Mouse (Mus musculus): ENCODE measurements around the gene Rbm44. TPM values are rescaled to one million over a fixed set of nuclear protein-coding genes. Genes with fewer than 3 reads are reported as not detected.

The Rbm44 gene
- polyA plus RNA-seq, 1 experiment, result 0.07 TPM

DNA sequence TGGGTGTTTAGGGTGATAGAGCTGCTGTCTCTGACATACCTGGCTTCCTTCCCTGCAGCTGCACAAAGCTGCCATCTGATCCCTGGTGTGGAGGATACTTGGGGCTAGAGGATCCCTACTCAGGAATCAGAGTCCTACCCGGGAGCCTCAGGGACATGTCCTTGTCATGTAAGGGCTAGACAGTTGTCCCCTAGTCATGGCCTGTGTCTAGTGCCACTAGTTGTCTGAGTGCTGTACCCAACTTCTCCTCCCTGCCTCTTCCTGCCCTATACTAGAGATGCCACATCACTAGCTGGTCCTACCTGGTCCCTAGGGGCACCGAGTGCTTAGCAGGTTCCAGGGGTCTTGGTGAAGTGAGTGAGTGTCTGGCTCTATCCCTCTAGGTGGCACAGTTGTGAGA, 7.9 kb upstream of the Rbm44 start:
- DNase-seq, result no peak
- TF ChIP-seq POLR2A (IDR thresholded peaks at IDR 0.05; ENCODE audit: borderline replicate concordance, insufficient read depth, low read length) (no peak), CTCF (IDR thresholded peaks at IDR 0.05; ENCODE audit: borderline replicate concordance, insufficient read depth, low read depth, low read length) (no peak)
- H3K4me1 ChIP-seq (ENCODE audit: control insufficient read depth, insufficient read depth, low read length), result no peaks in the 10 kb centered on the region
- H3K27me3 ChIP-seq (ENCODE audit: control insufficient read depth, insufficient read depth, low read length), result no peaks in the 10 kb centered on the region
- H3K4me3 ChIP-seq (replicated peaks; ENCODE audit: insufficient read depth, low read depth, low read length), result no peak overlapping the region
- no peak overlapping the region for H3K27ac ChIP-seq (ENCODE audit: insufficient read depth, low read length)
- 85% methylated on average over 2 of the region's 2 CpGs for WGBS

DNA sequence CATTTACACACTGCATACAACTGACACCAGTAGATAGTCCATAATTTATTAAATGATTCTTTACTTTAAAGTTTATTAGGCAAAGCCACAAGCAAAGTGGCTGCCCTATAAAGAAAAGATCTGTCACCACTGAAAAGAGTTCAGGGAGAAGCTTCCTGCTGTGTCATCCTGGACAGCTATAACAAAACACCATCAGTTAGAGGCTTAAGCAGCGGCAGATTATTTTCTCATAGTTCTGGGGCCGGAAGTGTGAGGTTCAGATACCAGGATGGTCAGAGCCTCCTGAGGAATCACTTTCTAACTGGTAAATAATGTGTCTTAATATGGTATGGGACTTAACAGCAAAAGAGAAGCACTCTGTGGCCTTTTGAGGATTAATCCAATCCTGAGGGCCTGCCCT, 6.6 kb downstream of the Rbm44 start:
- Histone ChIP-seq H3K4me3 (replicated peaks; ENCODE audit: insufficient read depth, low read depth, low read length) (no peak overlapping the region), H3K27ac (ENCODE audit: insufficient read depth, low read length) (no peak overlapping the region), H3K4me1 (ENCODE audit: control insufficient read depth, insufficient read depth, low read length) (no peaks in the 10 kb centered on the region; the same call in 1 of the 2 replicates), H3K27me3 (ENCODE audit: control insufficient read depth, insufficient read depth, low read length) (no peaks in the 10 kb centered on the region)
- no peak for DNase-seq
- WGBS, result 76% methylated on average over 2 of the region's 2 CpGs
- no peak for TF ChIP-seq CTCF (IDR thresholded peaks at IDR 0.05; ENCODE audit: borderline replicate concordance, insufficient read depth, low read depth, low read length)

DNA sequence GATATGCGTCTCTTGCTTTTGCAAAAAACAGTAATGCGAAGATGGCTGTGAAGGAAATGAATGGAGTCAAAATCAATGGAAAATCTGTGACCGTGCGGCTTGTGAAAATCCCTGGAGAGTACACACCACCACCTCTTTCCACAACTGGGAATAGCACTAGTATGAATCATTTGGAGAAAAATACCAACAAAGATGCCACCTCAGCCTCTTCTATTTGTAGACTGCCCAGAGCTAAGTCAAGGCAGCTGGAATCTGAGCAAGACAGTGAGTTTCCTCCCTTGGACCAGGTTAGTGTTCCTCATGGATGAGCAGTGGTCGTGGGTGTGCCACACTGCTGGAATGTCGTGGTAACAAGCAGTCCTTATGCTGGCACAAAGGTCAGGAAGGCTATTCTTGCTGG, 21.9 kb downstream of the Rbm44 start:
- Histone ChIP-seq H3K4me3 (replicated peaks; ENCODE audit: insufficient read depth, low read depth, low read length) (no peak overlapping the region), H3K4me1 (ENCODE audit: control insufficient read depth, insufficient read depth, low read length) (no peaks in the 10 kb centered on the region), H3K27me3 (ENCODE audit: control insufficient read depth, insufficient read depth, low read length) (no peaks in the 10 kb centered on the region), H3K27ac (ENCODE audit: insufficient read depth, low read length) (no peak overlapping the region)
- TF ChIP-seq CTCF (IDR thresholded peaks at IDR 0.05; ENCODE audit: borderline replicate concordance, insufficient read depth, low read depth, low read length) (no peak), POLR2A (IDR thresholded peaks at IDR 0.05; ENCODE audit: borderline replicate concordance, insufficient read depth, low read length) (no peak)
- 74% methylated on average over 6 of the region's 6 CpGs for WGBS
- DNase-seq, result no peak

DNA sequence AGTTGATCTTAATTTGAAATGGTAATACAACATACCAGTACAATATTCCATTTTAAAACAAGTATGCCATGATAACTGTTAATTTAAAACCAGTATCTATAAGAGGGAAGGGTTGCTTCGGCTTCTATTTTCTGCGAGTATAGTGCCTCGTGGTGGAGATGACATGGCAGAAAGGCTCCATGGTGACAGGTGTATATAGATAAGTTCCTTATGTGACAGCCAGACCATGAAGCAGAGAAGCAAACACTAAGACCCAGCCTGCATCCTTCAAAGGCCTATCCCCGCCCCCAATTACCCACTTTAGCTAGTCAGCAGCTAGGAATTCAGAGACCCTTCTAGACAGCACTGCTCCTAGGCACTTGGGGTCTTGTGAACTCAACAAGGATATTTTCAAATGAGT, 24.3 kb downstream of the Rbm44 start:
- Histone ChIP-seq H3K4me3 (replicated peaks; ENCODE audit: insufficient read depth, low read depth, low read length) (no peak overlapping the region), H3K27me3 (ENCODE audit: control insufficient read depth, insufficient read depth, low read length) (no peaks in the 10 kb centered on the region), H3K4me1 (ENCODE audit: control insufficient read depth, insufficient read depth, low read length) (no peaks in the 10 kb centered on the region), H3K27ac (ENCODE audit: insufficient read depth, low read length) (no peak overlapping the region)
- WGBS, result 79% methylated on average over 4 of the region's 4 CpGs
- TF ChIP-seq POLR2A (IDR thresholded peaks at IDR 0.05; ENCODE audit: borderline replicate concordance, insufficient read depth, low read length), result no peak
- no peak for TF ChIP-seq CTCF (IDR thresholded peaks at IDR 0.05; ENCODE audit: borderline replicate concordance, insufficient read depth, low read depth, low read length)
- no peak for DNase-seq

- no peak for DNase-seq
- 78% methylated on average over 5 of the region's 5 CpGs for WGBS
- Histone ChIP-seq H3K27me3 (ENCODE audit: control insufficient read depth, insufficient read depth, low read length) (peaks cover 2% of the 10 kb centered on the region; the same call in 1 of the 2 replicates), H3K4me3 (replicated peaks; ENCODE audit: insufficient read depth, low read depth, low read length) (no peak overlapping the region), H3K4me1 (ENCODE audit: control insufficient read depth, insufficient read depth, low read length) (no peaks in the 10 kb centered on the region), H3K27ac (ENCODE audit: insufficient read depth, low read length) (no peak overlapping the region)
- TF ChIP-seq CTCF (IDR thresholded peaks at IDR 0.05; ENCODE audit: borderline replicate concordance, insufficient read depth, low read depth, low read length) (no peak), POLR2A (IDR thresholded peaks at IDR 0.05; ENCODE audit: borderline replicate concordance, insufficient read depth, low read length) (no peak)
These were observed 29.9 kb downstream of the Rbm44 start for GRCm38 (mm10) chr1:91174796-91175195.

GRCm38 (mm10) chr1:91176026-91176425, 31.1 kb downstream of the Rbm44 start:
- Histone ChIP-seq H3K27me3 (ENCODE audit: control insufficient read depth, insufficient read depth, low read length) (peaks cover 2% of the 10 kb centered on the region; the same call in 1 of the 2 replicates), H3K27ac (ENCODE audit: insufficient read depth, low read length) (no peak overlapping the region), H3K4me3 (replicated peaks; ENCODE audit: insufficient read depth, low read depth, low read length) (no peak overlapping the region), H3K4me1 (ENCODE audit: control insufficient read depth, insufficient read depth, low read length) (no peaks in the 10 kb centered on the region)
- TF ChIP-seq CTCF (IDR thresholded peaks at IDR 0.05; ENCODE audit: borderline replicate concordance, insufficient read depth, low read depth, low read length), result no peak
- TF ChIP-seq POLR2A (IDR thresholded peaks at IDR 0.05; ENCODE audit: borderline replicate concordance, insufficient read depth, low read length), result no peak
- no peak for DNase-seq
- WGBS, result 63% methylated on average over 3 of the region's 3 CpGs

GRCm38 (mm10) chr1:91176871-91177270, 32.0 kb downstream of the Rbm44 start:
- H3K4me1 ChIP-seq (ENCODE audit: control insufficient read depth, insufficient read depth, low read length), result no peaks in the 10 kb centered on the region
- no peak overlapping the region for H3K27ac ChIP-seq (ENCODE audit: insufficient read depth, low read length)
- 28% methylated on average over 4 of the region's 4 CpGs for WGBS
- no peak for DNase-seq
- peaks cover 2% of the 10 kb centered on the region; the same call in 1 of the 2 replicates for H3K27me3 ChIP-seq (ENCODE audit: control insufficient read depth, insufficient read depth, low read length)
- H3K4me3 ChIP-seq (replicated peaks; ENCODE audit: insufficient read depth, low read depth, low read length), result no peak overlapping the region
- no peak for TF ChIP-seq POLR2A (IDR thresholded peaks at IDR 0.05; ENCODE audit: borderline replicate concordance, insufficient read depth, low read length)
- no peak for TF ChIP-seq CTCF (IDR thresholded peaks at IDR 0.05; ENCODE audit: borderline replicate concordance, insufficient read depth, low read depth, low read length)

- Histone ChIP-seq H3K27me3 (ENCODE audit: control insufficient read depth, insufficient read depth, low read length) (peaks cover 2% of the 10 kb centered on the region; the same call in 1 of the 2 replicates), H3K4me1 (ENCODE audit: control insufficient read depth, insufficient read depth, low read length) (no peaks in the 10 kb centered on the region), H3K27ac (ENCODE audit: insufficient read depth, low read length) (no peak overlapping the region), H3K4me3 (replicated peaks; ENCODE audit: insufficient read depth, low read depth, low read length) (no peak overlapping the region)
- TF ChIP-seq POLR2A (IDR thresholded peaks at IDR 0.05; ENCODE audit: borderline replicate concordance, insufficient read depth, low read length), result no peak
- peak; percentile 66 for TF ChIP-seq CTCF (IDR thresholded peaks at IDR 0.05; ENCODE audit: borderline replicate concordance, insufficient read depth, low read depth, low read length)
- 31% methylated on average over 5 of the region's 5 CpGs for WGBS
- DNase-seq, result peak; percentile 43 to 54
These were observed 34.2 kb downstream of the Rbm44 start for GRCm38 (mm10) chr1:91179086-91179485.

Measured in cerebellum, adult 2 months (tissue).